ENCODE assay signal across 12 mouse cellular contexts in genomic region chr4:116944055-116944454, GRCm38 (mm10). TPM values are rescaled to one million over a fixed set of nuclear protein-coding genes. Genes with fewer than 3 reads are reported as not detected.
A peak's percentile ranks its signal among the peaks of the same experiment; 100 is the strongest.
DNase-seq lines count a peak whose midpoint lies in the region; ATAC-seq lines count a peak whose summit lies in the region.
"Had no signal": no experiment of that assay in that cellular context is flagged by ENCODE, and none has a peak within 500 bp of the region (broad histone marks: within the 10 kb centered on the region; RNA-seq: fewer than 3 reads in every experiment).

No protein-coding gene starts in this region.

- 42% methylated on average over 5 of the region's 5 CpGs for WGBS in hindbrain, embryonic 11.5 days
- WGBS in midbrain, embryonic 15.5 days = 21% methylated on average over 5 of the region's 5 CpGs
- WGBS in kidney, embryonic 14.5 days = 48% methylated on average over 5 of the region's 5 CpGs

- H3K36me3 ChIP-seq in hindbrain, embryonic 11.5 days (ENCODE audit: control insufficient read depth, insufficient read depth, low read length) = no peaks in the 10 kb centered on the region
- H3K36me3 ChIP-seq in midbrain, embryonic 15.5 days (replicated peaks) = no peaks in the 10 kb centered on the region
- no peaks in the 10 kb centered on the region for H3K36me3 ChIP-seq in kidney, embryonic 14.5 days (ENCODE audit: control insufficient read depth, insufficient read depth, low read length)
- H3K36me3 ChIP-seq: heart, embryonic 10.5 days; limb, embryonic 12.5 days had no signal

- H3K27me3 ChIP-seq in hindbrain, embryonic 11.5 days (ENCODE audit: control insufficient read depth, insufficient read depth, low read length) = no peaks in the 10 kb centered on the region
- H3K27me3 ChIP-seq in midbrain, embryonic 15.5 days (replicated peaks) = no peaks in the 10 kb centered on the region
- no peaks in the 10 kb centered on the region for H3K27me3 ChIP-seq in kidney, embryonic 14.5 days (ENCODE audit: control insufficient read depth, insufficient read depth, low read length)
- H3K27me3 ChIP-seq: limb, embryonic 12.5 days had no signal

- H3K27ac ChIP-seq in hindbrain, embryonic 11.5 days (ENCODE audit: low read depth, low read length) = peak overlapping the region; percentile 65
- 0 out of 2 replicates have a peak overlapping the region, but pooled peaks have one; percentile 34 for H3K27ac ChIP-seq in midbrain, embryonic 15.5 days
- no peak overlapping the region for H3K27ac ChIP-seq in kidney, embryonic 14.5 days (ENCODE audit: low read depth, low read length)
- H3K27ac ChIP-seq: gastrocnemius, adult 2 months; heart, embryonic 10.5 days; limb, embryonic 12.5 days had no signal

- no peak for ATAC-seq in hindbrain, embryonic 11.5 days (ENCODE audit: low FRiP score)
- ATAC-seq in midbrain, embryonic 15.5 days (replicated peaks) = 0 out of 2 replicates have a peak, but pooled peaks have one; percentile 45
- no peak for ATAC-seq in inflammation-experienced regulatory T-cells, adult 6 months
- ATAC-seq in kidney, embryonic 14.5 days (ENCODE audit: low FRiP score, low TSS enrichment) = no peak

- no peak overlapping the region for H3K9ac ChIP-seq in hindbrain, embryonic 11.5 days (ENCODE audit: low read depth, low read length)
- H3K9ac ChIP-seq in midbrain, embryonic 15.5 days = no peak overlapping the region
- no peak overlapping the region for H3K9ac ChIP-seq in kidney, embryonic 14.5 days (ENCODE audit: low read depth, low read length)
- H3K9ac ChIP-seq: limb, embryonic 12.5 days had no signal

- DNase-seq in Muller cell, postnatal 12 days (ENCODE audit: inconsistent ontology term) = peak; percentile 71
- peak; percentile 60 for DNase-seq in brain, adult 2 months (ENCODE audit: low read depth, low spot score)
- peak; percentile 30 for DNase-seq in hindbrain, embryonic 11.5 days (ENCODE audit: low spot score)
- no peak for DNase-seq in kidney, adult 8-10 months
- DNase-seq: cerebellum, postnatal 14 days; gastrocnemius, adult 2 months; thymus, postnatal 14 days had no signal

- H3K4me3 ChIP-seq in hindbrain, embryonic 11.5 days (ENCODE audit: low read depth, low read length) = no peak overlapping the region
- H3K4me3 ChIP-seq in midbrain, embryonic 15.5 days = no peak overlapping the region
- H3K4me3 ChIP-seq in kidney, embryonic 14.5 days (ENCODE audit: low read length) = no peak overlapping the region
- H3K4me3 ChIP-seq: gastrocnemius, adult 2 months; heart, embryonic 10.5 days; limb, embryonic 12.5 days had no signal

- no peaks in the 10 kb centered on the region for H3K9me3 ChIP-seq in hindbrain, embryonic 11.5 days (ENCODE audit: control insufficient read depth, low read length)
- H3K9me3 ChIP-seq in midbrain, embryonic 15.5 days = no peaks in the 10 kb centered on the region
- H3K9me3 ChIP-seq in kidney, embryonic 14.5 days (ENCODE audit: control insufficient read depth, low read length) = no peaks in the 10 kb centered on the region
- H3K9me3 ChIP-seq: heart, embryonic 10.5 days; limb, embryonic 12.5 days had no signal

- no peaks in the 10 kb centered on the region for H3K4me1 ChIP-seq in hindbrain, embryonic 11.5 days (replicated peaks; ENCODE audit: control insufficient read depth, insufficient read depth, low read length)
- peaks cover 21% of the 10 kb centered on the region for H3K4me1 ChIP-seq in midbrain, embryonic 15.5 days
- no peaks in the 10 kb centered on the region for H3K4me1 ChIP-seq in kidney, embryonic 14.5 days (ENCODE audit: control insufficient read depth, insufficient read depth, low read length)
- H3K4me1 ChIP-seq: heart, embryonic 10.5 days; limb, embryonic 12.5 days had no signal

- H3K4me2 ChIP-seq in hindbrain, embryonic 11.5 days (replicated peaks; ENCODE audit: low read depth, low read length) = no peak overlapping the region
- H3K4me2 ChIP-seq in midbrain, embryonic 15.5 days = no peak overlapping the region
- H3K4me2 ChIP-seq in kidney, embryonic 14.5 days (replicated peaks; ENCODE audit: low read depth, low read length) = no peak overlapping the region
- H3K4me2 ChIP-seq: limb, embryonic 12.5 days had no signal

RNA-seq across cellular contexts. Expression of gene Urod, which starts 50.2 kb away (rescaled TPM):
- 97.3 and 110 TPM in 2 replicates for polyA plus RNA-seq in hindbrain, embryonic 11.5 days (2014; fragmentation: Nextera tagmentation; extraction: Ambion mirVana)
- polyA plus RNA-seq in midbrain, embryonic 15.5 days (2015; fragmentation: Nextera tagmentation; extraction: Ambion mirVana) = 51.4 and 59.7 TPM in 2 replicates
- 10 to 100 TPM; 66.2 to 80.0 (median 77.7) TPM for polyA plus RNA-seq in inflammation-experienced regulatory T-cells, adult 6 months (2017; shearing (Covaris generic))
- 83.9 and 101 TPM in 2 replicates for polyA plus RNA-seq in kidney, embryonic 14.5 days (2014; fragmentation: Nextera tagmentation; extraction: Ambion mirVana)

RNA-seq across cellular contexts. Expression of gene Hectd3, which starts 51.1 kb away (rescaled TPM):
- 7.8 and 12.6 TPM in 2 replicates for polyA plus RNA-seq in hindbrain, embryonic 11.5 days (2014; fragmentation: Nextera tagmentation; extraction: Ambion mirVana)
- polyA plus RNA-seq in midbrain, embryonic 15.5 days (2015; fragmentation: Nextera tagmentation; extraction: Ambion mirVana) = 25.8 and 27.0 TPM in 2 replicates
- polyA plus RNA-seq in inflammation-experienced regulatory T-cells, adult 6 months (2017; shearing (Covaris generic)) = 1 to 10 TPM; 5.4 to 9.3 (median 7.2) TPM
- 4.5 and 7.6 TPM in 2 replicates for polyA plus RNA-seq in kidney, embryonic 14.5 days (2014; fragmentation: Nextera tagmentation; extraction: Ambion mirVana)

Comparison
In these comparisons a context has a peak if more than half of its experiments do, and no peak if none do; other contexts are left out.
1. DNase-seq: peak in Muller cell, postnatal 12 days (single experiment), brain, adult 2 months (single experiment) and hindbrain, embryonic 11.5 days (single experiment); none in kidney, adult 8-10 months (0 of 2).